Mouse (Mus musculus) CH12.LX (cell line): Measurements from ENCODE around the gene Chst15.

Experiments used
- CTCF ChIP-seq, 2 experiments: IDR thresholded peaks in 1 of 2; conservative IDR thresholded peaks in 1 of 2; 2 replicates each; pipeline ENCODE4 v1.5.1; 2011 to 2012; ENCODE audit warnings: low read depth in 2 of 2, low read length in 2 of 2, improper control_type of control experiment in 1 of 2, inconsistent platforms in 1 of 2, mild to moderate bottlenecking in 1 of 2, moderate library complexity in 1 of 2
- KAT2A ChIP-seq: IDR thresholded peaks from 2 replicates; pipeline ENCODE4 v1.6.1; 2012; ENCODE audit warnings: low read length, improper control_type of control experiment, inconsistent platforms; ENCODE audit not compliant: insufficient replicate concordance
- MAX ChIP-seq: IDR thresholded peaks from 2 replicates; pipeline ENCODE4 v1.6.1; 2011; ENCODE audit warnings: low read length, improper control_type of control experiment
- POLR2A ChIP-seq: IDR thresholded peaks from 2 replicates; pipeline ENCODE4 v1.6.1; 2011; ENCODE audit warnings: low read depth, mild to moderate bottlenecking, improper control_type of control experiment, low read length

DNA sequence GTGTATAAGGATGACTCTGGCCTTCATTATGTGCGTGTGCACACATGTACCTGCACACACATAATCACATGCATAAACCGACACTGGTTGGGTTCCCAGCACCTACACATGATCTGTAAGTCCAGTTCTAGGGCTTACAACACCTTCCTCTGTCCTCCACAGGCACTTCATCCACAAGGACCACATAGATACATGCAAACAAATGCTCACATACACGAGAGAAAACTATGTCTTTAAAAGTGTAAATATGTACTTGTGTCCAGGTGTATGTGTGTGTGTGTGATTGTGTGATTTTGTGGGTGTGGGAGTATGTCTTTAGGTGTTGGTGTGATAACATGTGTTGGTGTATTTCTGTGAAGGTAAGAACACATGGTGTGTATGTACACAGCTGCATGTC, 40.8 kb upstream of the Chst15 start:
- TF ChIP-seq KAT2A (no peak), CTCF (conservative IDR thresholded peaks at IDR 0.05 in 1 of 2, IDR thresholded peaks at IDR 0.05 in 1 of 2; ENCODE audit: low read depth in 2 of 2, low read length in 2 of 2) (no peak), POLR2A (no peak), MAX (no peak)
